Mouse (Mus musculus) small intestine, adult 2 months (tissue): ENCODE results near the gene Gucy2c. TPM values are rescaled to one million over a fixed set of nuclear protein-coding genes. Genes with fewer than 3 reads are reported as not detected.

ENCODE experiments used
- H3K27ac ChIP-seq: fragments of 200-500 bp; 2 replicates; pipeline ENCODE4 v1.5.1; 2012; ENCODE audit warnings: low read depth, low read length, control low read depth, inconsistent platforms; ENCODE audit not compliant: insufficient read depth
- H3K27me3 ChIP-seq: fragments of 200-500 bp; 2 replicates; pipeline ENCODE4 v1.6.1; 2012; ENCODE audit warnings: mild to moderate bottlenecking, moderate library complexity, low read length, inconsistent platforms; ENCODE audit not compliant: control insufficient read depth, insufficient read depth
- H3K36me3 ChIP-seq: fragments of 200-500 bp; 2 replicates; pipeline ENCODE4 v1.6.1; 2012; ENCODE audit warnings: mild to moderate bottlenecking, low read length, control low read depth, inconsistent platforms; ENCODE audit not compliant: control insufficient read depth, insufficient read depth
- H3K4me1 ChIP-seq: fragments of 200-500 bp; 2 replicates; pipeline ENCODE4 v1.6.1; 2012; ENCODE audit warnings: low read length, inconsistent platforms, mixed read lengths; ENCODE audit not compliant: control insufficient read depth, insufficient read depth, insufficient read length
- H3K4me3 ChIP-seq: fragments of 200-500 bp; 2 replicates; pipeline ENCODE4 v1.5.1; 2012; ENCODE audit warnings: low read depth, mild to moderate bottlenecking, control low read depth, inconsistent platforms, low read length, moderate library complexity
- CTCF ChIP-seq: fragments of 200-500 bp; IDR thresholded peaks from 2 replicates; pipeline ENCODE4 v1.5.1; 2012; ENCODE audit warnings: low read depth, mild to moderate bottlenecking, control low read depth, inconsistent platforms, low read length, moderate library complexity, mixed read lengths; ENCODE audit not compliant: insufficient replicate concordance, insufficient read length; ENCODE audit errors: extremely low read depth
- POLR2A ChIP-seq: fragments of 200-500 bp; IDR thresholded peaks from 2 replicates; pipeline ENCODE4 v1.6.1; 2012; ENCODE audit warnings: low read depth, mild to moderate bottlenecking, control low read depth, inconsistent platforms, low read length, moderate library complexity
- whole genome bisulfite sequencing: fragments of 180-500 bp; shearing (Covaris S2); methylation state at CpG from one replicate; pipeline ENCODE4 v1.1.7; 2018; 5-methylcytosine and 5-hydroxymethylcytosine counted together
- polyA plus RNA-seq: library from polyadenylated mRNA; depleted of rRNA; stranded (reverse); fragments of >200 nt; gene quantifications from 2 replicates; pipeline ENCODE4 v1.2.3, GENCODE M21; 2012

Gucy2c gene
- polyA plus RNA-seq, 1 experiment, result 69.2 TPM

DNA sequence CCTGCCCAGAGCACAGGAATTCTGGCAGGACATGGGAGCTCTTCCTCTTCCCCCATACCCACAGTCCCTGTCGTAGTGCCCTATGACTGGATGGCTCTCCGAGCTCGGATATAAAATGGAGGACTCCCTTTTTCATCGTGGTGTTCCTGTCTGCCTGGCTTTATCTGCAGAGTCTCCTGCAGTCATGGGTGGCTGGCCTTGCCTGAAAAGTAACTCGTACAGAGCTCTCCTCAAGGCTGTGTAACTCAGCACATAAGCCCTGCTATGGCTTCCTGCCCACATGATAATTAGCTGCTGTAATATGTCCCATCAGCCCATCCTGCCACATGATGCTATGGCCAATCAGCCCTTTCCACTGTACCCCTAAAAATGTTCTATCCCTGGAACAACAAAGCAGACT, 96.1 kb downstream of the Gucy2c start:
- no peak overlapping the region for H3K4me3 ChIP-seq
- no peaks in the 10 kb centered on the region for H3K27me3 ChIP-seq
- H3K27ac ChIP-seq, result no peak overlapping the region
- TF ChIP-seq POLR2A (no peak), CTCF (no peak)
- 0 out of 2 replicates have a peak, but pooled peaks cover 2% of the 10 kb centered on the region for H3K4me1 ChIP-seq
- WGBS, result 69% methylated on average over 5 of the region's 5 CpGs
- no peaks in the 10 kb centered on the region for H3K36me3 ChIP-seq

- Histone ChIP-seq H3K27me3 (no peaks in the 10 kb centered on the region), H3K4me3 (no peak overlapping the region), H3K36me3 (no peaks in the 10 kb centered on the region), H3K27ac (peak overlapping the region; percentile 49; the same call in 1 of the 2 replicates), H3K4me1 (no peaks in the 10 kb centered on the region)
- TF ChIP-seq CTCF, result no peak
- no peak for TF ChIP-seq POLR2A
- 82% methylated on average over 11 of the region's 11 CpGs for WGBS
Observed at GRCm38 (mm10) chr6:136683410-136684334, 97.9 kb downstream of the Gucy2c start.

DNA sequence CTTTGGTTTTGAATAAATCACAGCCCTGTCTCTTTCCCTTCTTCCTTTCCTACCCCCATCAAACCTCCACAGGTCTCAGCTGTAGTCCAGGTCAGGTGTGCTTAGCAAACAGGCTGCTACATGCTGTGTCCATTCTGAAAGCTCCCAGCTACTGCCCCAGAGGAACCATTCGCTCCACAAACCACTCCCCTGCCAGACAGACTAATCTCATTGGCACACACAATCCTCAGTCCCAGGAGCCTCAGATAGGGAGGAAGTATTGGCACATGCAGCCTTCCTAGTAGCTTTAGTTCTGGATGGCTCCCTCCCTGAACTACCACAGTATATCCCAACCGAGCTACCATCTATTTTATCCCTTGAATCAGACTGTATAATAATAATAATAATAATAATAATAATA, 102.2 kb downstream of the Gucy2c start:
- H3K36me3 ChIP-seq, result no peaks in the 10 kb centered on the region
- H3K4me1 ChIP-seq, result no peaks in the 10 kb centered on the region
- TF ChIP-seq CTCF (no peak), POLR2A (no peak)
- no peak overlapping the region for H3K27ac ChIP-seq
- H3K4me3 ChIP-seq, result no peak overlapping the region
- H3K27me3 ChIP-seq, result no peaks in the 10 kb centered on the region
- 53% methylated on average over 2 of the region's 2 CpGs for WGBS

- TF ChIP-seq CTCF, result no peak
- TF ChIP-seq POLR2A, result no peak
- Histone ChIP-seq H3K27ac (no peak overlapping the region), H3K4me3 (no peak overlapping the region), H3K4me1 (peaks cover 2% of the 10 kb centered on the region; the same call in 1 of the 2 replicates), H3K27me3 (no peaks in the 10 kb centered on the region; the same call in 1 of the 2 replicates), H3K36me3 (no peaks in the 10 kb centered on the region)
- WGBS, result 94% methylated on average over 6 of the region's 6 CpGs
Observed at GRCm38 (mm10) chr6:136674935-136675334, 106.6 kb downstream of the Gucy2c start.

DNA sequence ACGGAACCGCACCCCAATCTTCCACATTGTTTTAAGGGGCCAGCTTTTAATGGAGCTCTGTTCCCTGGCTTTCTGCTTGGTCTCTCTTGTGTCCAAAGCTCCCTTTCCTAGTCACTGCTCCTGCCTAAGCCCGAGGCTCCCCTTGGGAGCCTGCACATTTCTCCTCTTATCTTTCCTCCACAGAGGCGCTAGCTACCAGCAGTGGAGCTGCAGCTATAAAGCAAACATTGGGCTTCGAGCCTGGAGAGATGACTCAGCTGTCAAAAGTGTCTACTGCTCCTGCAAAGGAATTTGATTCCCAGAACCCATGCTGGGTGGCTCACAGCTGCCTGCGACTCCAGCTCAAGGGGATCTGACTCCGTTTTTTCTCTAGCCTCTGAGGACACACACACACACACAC, 109.1 kb downstream of the Gucy2c start:
- 41% methylated on average over 7 of the region's 7 CpGs for WGBS
- Histone ChIP-seq H3K4me3 (no peak overlapping the region), H3K27ac (no peak overlapping the region), H3K36me3 (no peaks in the 10 kb centered on the region), H3K4me1 (peaks cover 8% of the 10 kb centered on the region), H3K27me3 (no peaks in the 10 kb centered on the region; the same call in 1 of the 2 replicates)
- TF ChIP-seq POLR2A (no peak), CTCF (no peak)

DNA sequence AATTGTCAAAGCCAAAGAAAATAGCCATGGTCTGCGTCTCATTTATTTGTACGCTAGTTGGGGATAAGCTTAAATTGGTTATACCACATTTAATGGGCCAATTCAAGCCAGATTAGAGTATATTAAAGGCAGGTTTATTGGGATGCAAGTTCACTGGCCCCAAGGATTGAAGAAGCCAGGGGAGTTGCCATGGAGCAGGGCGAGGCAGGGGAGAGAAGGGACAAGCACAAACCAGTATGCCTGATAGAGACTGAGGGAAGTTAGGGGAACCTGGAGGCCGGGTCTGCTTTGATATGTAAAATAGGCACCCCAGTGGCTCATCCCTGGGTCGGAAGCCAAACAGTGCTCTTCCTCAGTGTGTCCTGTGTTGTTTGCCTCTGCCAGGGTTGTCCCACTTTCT, 112.3 kb downstream of the Gucy2c start:
- H3K4me3 ChIP-seq, result no peak overlapping the region
- 66% methylated on average over 5 of the region's 5 CpGs for WGBS
- no peaks in the 10 kb centered on the region; the same call in 1 of the 2 replicates for H3K27me3 ChIP-seq
- H3K4me1 ChIP-seq, result peaks cover 13% of the 10 kb centered on the region
- H3K36me3 ChIP-seq, result no peaks in the 10 kb centered on the region
- TF ChIP-seq POLR2A (no peak), CTCF (no peak)
- H3K27ac ChIP-seq, result no peak overlapping the region

DNA sequence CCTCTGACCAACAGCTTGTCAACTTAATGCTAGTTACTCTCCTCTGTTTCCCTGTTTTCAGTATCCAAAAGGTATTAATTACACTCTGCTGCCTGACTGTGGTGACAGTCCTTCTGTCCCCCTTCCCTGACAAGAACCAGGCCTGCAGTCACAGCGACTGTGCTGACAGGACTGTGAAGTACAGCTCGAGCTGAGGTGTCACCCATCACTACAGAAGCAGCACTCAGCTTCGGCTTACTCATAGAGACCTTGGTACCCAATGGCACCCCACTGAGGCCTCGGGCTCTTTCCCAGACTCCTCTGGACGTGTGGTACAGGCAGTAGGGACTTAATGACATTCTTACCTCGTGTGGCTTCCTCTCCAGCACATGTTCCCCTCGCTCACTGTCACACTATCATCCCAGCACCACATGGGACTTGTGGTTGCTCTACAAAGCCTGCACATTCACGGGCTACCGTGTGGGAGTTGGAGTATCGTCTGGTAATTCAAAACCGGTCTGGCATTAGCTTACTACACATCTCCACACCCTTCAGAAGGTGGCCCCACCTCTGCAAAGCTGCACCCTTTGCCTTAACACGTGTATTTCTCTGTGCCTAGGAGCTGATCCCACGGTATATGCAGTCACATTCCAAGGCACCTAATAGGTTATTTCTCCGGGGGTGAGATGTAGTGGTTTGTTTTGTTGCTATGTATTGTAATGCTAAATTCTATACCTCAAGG, 113.1 kb downstream of the Gucy2c start:
- H3K27ac ChIP-seq, result no peak overlapping the region
- TF ChIP-seq POLR2A (no peak), CTCF (no peak)
- no peaks in the 10 kb centered on the region for H3K36me3 ChIP-seq
- 47% methylated on average over 14 of the region's 14 CpGs for WGBS
- H3K4me1 ChIP-seq, result peaks cover 13% of the 10 kb centered on the region
- no peak overlapping the region for H3K4me3 ChIP-seq
- no peaks in the 10 kb centered on the region; the same call in 1 of the 2 replicates for H3K27me3 ChIP-seq
